Mouse (Mus musculus): ENCODE data around the gene Zfp961. TPM values are rescaled to one million over a fixed set of nuclear protein-coding genes. Genes with fewer than 3 reads are reported as not detected.

Zfp961 gene
- polyA plus RNA-seq, 1 experiment: 15.7 TPM

DNA sequence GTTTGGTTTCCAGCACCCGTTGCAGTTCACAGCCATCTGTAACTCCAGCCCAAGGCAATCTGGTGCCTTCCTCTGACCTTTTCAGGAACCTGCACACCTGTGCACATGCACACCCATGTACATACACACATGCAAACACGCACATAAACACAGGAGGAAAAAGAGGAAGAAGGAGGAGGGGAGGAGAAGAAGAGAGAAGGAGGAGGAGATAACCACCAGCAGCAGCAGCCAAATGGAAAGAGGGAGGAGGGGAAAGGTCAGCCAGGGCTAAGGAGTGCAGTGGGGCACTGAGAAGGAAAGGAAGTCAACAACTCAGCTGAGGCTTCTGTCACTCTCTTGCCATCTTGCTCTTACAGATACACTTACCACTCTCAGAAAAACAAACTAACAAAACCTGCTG is 30.2 kb downstream of the Zfp961 start:
- Histone ChIP-seq H3K4me3 (ENCODE audit: insufficient read depth, low read length) (no peak overlapping the region), H3K4me1 (ENCODE audit: control insufficient read depth, insufficient read depth, low read length) (no peaks in the 10 kb centered on the region), H3K27ac (ENCODE audit: insufficient read depth, low read length) (no peak overlapping the region)
- TF ChIP-seq POLR2A (IDR thresholded peaks at IDR 0.05; ENCODE audit: extremely low read depth, insufficient read depth, low read length) (no peak), CTCF (IDR thresholded peaks at IDR 0.05; ENCODE audit: extremely low read depth, insufficient read depth, low read length) (no peak)

DNA sequence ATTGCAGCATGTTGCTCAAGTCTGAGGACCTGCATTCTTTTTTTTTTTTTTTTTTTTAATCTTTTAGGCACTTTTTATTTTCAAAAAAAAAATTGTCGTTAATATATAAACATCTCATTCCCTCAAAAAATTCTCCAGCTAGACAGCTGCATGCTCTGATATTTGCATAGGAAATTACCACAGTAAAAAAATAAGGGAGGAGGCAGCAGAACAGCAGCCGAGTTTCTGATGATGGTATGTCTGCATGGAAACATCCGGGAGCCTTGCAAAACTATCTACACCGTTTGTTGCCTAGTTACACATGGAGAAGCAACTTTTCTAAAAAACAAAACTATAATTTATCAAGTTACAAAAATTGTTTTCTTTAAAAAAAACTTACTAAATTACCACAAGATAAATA is 30.6 kb downstream of the Zfp961 start:
- no peaks in the 10 kb centered on the region for H3K4me1 ChIP-seq (ENCODE audit: control insufficient read depth, insufficient read depth, low read length)
- no peak overlapping the region for H3K4me3 ChIP-seq (ENCODE audit: insufficient read depth, low read length)
- no peak overlapping the region for H3K27ac ChIP-seq (ENCODE audit: insufficient read depth, low read length)
- TF ChIP-seq POLR2A (IDR thresholded peaks at IDR 0.05; ENCODE audit: extremely low read depth, insufficient read depth, low read length): no peak
- no peak for TF ChIP-seq CTCF (IDR thresholded peaks at IDR 0.05; ENCODE audit: extremely low read depth, insufficient read depth, low read length)

DNA sequence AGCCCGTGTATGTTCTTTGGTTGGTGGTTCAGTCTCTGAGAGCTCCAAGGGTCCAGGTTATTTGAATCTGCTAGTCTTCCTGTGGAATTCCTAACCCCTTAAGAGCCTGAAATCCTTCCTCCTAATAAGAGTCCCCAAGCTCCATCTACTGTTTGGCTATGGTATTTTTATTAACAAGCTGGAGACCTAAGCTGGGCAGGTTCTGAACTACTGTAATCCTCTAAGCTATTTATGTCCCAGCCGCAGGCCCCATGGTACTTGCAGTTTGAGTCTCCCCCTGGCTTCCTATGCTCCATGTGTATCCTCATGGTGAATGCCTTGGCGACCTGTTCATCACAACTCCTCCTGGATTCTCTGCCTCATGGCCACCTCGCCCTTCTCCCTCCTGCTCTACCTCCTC is 33.8 kb downstream of the Zfp961 start:
- Histone ChIP-seq H3K4me3 (ENCODE audit: insufficient read depth, low read length) (no peak overlapping the region), H3K27ac (ENCODE audit: insufficient read depth, low read length) (no peak overlapping the region), H3K4me1 (ENCODE audit: control insufficient read depth, insufficient read depth, low read length) (no peaks in the 10 kb centered on the region)
- TF ChIP-seq CTCF (IDR thresholded peaks at IDR 0.05; ENCODE audit: extremely low read depth, insufficient read depth, low read length): no peak
- no peak for TF ChIP-seq POLR2A (IDR thresholded peaks at IDR 0.05; ENCODE audit: extremely low read depth, insufficient read depth, low read length)

DNA sequence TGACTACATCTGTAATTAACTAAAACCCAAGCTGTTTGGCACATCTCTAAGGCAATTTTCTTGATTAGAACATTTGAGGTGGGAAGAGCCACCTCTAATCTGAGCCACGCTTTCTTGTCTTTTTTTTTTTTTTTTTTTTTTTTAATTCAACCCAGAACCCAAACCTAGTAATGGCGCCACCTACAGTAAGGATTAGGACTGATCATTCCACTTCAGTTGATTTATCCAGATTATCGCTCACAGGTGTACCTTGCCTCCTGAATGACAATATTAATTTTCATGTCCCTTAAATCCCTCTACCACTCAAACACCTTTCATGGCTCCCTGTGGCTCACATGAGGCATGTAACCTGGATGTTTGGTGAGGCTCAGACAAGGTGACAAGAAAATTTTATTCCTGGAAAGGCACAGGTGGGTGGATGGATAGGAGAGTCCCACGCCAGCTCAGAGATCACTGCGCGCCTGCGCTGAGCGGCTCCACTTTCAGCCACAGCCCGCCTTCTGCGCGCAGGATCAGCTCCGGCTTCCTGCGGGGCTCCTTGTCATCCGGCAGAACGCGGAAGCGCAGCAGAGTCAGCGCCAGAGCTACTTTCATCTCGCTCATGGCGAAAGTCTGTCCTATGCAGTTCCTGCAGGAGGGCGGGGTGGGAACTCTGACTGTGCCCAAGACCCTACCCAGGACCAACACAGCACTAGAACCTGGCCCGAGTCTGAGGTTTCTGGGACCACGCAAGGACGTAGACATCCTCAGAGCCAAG is 37.5 kb downstream of the Zfp961 start:
- H3K27ac ChIP-seq (ENCODE audit: insufficient read depth, low read length): no peak overlapping the region
- TF ChIP-seq POLR2A (IDR thresholded peaks at IDR 0.05; ENCODE audit: extremely low read depth, insufficient read depth, low read length): peak; percentile 82
- TF ChIP-seq CTCF (IDR thresholded peaks at IDR 0.05; ENCODE audit: extremely low read depth, insufficient read depth, low read length): no peak
- peak overlapping the region; percentile 48 for H3K4me3 ChIP-seq (ENCODE audit: insufficient read depth, low read length)
- no peaks in the 10 kb centered on the region for H3K4me1 ChIP-seq (ENCODE audit: control insufficient read depth, insufficient read depth, low read length)

DNA sequence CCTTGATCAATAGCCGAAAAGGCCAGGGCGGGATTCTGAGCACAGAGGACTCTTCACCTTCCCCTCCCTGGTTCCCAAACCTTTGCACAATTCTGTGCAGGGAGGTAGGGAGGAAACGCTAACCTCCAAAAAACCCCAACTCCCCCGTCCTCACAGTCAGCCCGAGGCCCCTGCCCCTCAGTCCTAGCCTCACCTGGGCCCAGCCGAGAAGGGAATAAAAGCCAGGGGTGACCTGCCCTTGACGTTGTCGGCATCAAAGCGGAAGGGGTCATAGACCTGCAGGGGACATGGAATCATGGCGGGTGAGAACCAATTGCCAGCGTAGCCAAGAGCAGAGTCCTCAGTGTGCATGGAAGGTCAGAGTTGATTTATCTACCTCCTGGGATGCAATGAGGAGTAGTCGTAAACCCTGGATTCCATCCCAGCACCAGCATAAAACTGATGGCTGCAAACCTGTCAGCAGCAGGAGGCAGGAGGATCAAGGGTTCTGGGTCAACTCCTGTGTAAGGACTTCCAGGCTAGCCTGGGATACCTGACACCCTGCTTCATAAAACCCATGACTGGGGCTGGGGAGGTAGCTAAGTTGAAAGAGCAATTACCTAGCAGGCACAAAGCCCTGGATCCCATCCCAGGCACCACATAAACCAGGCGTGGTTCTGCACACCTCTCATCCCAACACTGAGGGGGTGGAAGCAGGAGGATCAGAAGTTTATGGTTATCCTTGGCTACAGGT is 38.2 kb downstream of the Zfp961 start:
- TF ChIP-seq POLR2A (IDR thresholded peaks at IDR 0.05; ENCODE audit: extremely low read depth, insufficient read depth, low read length): no peak
- no peak for TF ChIP-seq CTCF (IDR thresholded peaks at IDR 0.05; ENCODE audit: extremely low read depth, insufficient read depth, low read length)
- no peaks in the 10 kb centered on the region for H3K4me1 ChIP-seq (ENCODE audit: control insufficient read depth, insufficient read depth, low read length)
- peak overlapping the region; percentile 48 for H3K4me3 ChIP-seq (ENCODE audit: insufficient read depth, low read length)
- no peak overlapping the region for H3K27ac ChIP-seq (ENCODE audit: insufficient read depth, low read length)

DNA sequence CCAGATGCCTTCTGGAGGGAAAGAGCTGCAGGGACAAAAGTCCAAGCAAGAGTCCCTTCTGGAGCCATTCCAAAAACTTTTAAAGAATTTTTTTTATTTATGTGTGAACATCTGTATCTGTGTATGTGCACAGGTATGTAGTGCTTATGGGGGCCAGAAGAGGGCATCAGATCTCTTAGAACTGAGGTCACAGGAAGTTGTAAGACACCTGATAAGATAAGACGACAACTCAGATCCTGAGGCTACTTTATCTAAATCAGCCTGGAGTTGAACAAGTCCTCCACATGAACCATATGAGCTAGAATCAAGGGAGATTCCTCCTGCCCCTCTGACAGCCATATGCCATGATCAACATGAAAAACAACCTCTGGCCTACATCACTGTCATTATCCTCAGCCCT is 48.6 kb downstream of the Zfp961 start:
- Histone ChIP-seq H3K27ac (ENCODE audit: insufficient read depth, low read length) (no peak overlapping the region), H3K4me1 (ENCODE audit: control insufficient read depth, insufficient read depth, low read length) (no peaks in the 10 kb centered on the region), H3K4me3 (ENCODE audit: insufficient read depth, low read length) (no peak overlapping the region)
- TF ChIP-seq POLR2A (IDR thresholded peaks at IDR 0.05; ENCODE audit: extremely low read depth, insufficient read depth, low read length) (no peak), CTCF (IDR thresholded peaks at IDR 0.05; ENCODE audit: extremely low read depth, insufficient read depth, low read length) (no peak)

DNA sequence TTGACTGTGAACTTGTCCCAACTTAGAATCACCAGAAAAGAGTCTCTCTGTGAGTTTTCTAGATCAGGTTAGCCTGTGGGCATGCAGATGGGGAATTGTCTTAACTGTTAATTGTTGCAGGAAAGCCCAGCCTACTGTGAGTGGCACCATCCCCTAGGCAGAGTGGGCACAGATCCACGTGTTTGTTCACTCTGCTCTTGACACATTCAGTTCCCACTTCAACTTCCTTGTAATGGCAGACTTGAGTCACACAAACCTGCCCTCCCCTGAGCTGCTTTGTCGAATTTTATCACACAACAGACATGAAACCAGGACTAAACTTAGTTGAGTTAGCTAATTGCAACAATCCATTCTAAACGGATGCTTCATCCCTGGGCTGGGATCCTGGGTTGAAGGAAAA is 49.4 kb downstream of the Zfp961 start:
- TF ChIP-seq CTCF (IDR thresholded peaks at IDR 0.05; ENCODE audit: extremely low read depth, insufficient read depth, low read length): no peak
- no peak for TF ChIP-seq POLR2A (IDR thresholded peaks at IDR 0.05; ENCODE audit: extremely low read depth, insufficient read depth, low read length)

DNA sequence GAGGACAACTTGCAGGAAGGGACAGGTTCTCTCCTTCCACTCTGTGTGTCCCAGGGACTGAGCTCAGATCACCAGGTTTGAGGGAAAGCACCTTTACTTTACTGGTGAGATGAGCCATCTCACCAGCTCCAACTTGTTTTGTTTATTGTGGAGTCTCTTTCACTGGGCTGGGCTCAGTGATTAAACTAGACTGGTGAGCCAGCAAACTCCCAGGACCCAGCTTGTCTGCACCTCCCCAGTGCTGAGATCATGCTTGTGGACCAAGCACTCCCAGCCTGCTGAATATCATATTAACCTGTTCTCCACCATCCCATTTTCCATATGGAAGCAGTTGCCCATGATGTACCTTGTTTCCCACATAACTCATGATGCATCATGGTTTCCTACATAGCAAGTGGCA is 52.1 kb downstream of the Zfp961 start:
- H3K4me3 ChIP-seq (ENCODE audit: insufficient read depth, low read length): no peak overlapping the region
- TF ChIP-seq POLR2A (IDR thresholded peaks at IDR 0.05; ENCODE audit: extremely low read depth, insufficient read depth, low read length): no peak
- TF ChIP-seq CTCF (IDR thresholded peaks at IDR 0.05; ENCODE audit: extremely low read depth, insufficient read depth, low read length): no peak
- no peaks in the 10 kb centered on the region for H3K4me1 ChIP-seq (ENCODE audit: control insufficient read depth, insufficient read depth, low read length)
- no peak overlapping the region for H3K27ac ChIP-seq (ENCODE audit: insufficient read depth, low read length)

More for the DNA sequence above, 49.4 kb downstream of the Zfp961 start:
- Histone ChIP-seq H3K27ac (ENCODE audit: insufficient read depth, low read length) (no peak overlapping the region), H3K4me3 (ENCODE audit: insufficient read depth, low read length) (no peak overlapping the region), H3K4me1 (ENCODE audit: control insufficient read depth, insufficient read depth, low read length) (no peaks in the 10 kb centered on the region)

DNA sequence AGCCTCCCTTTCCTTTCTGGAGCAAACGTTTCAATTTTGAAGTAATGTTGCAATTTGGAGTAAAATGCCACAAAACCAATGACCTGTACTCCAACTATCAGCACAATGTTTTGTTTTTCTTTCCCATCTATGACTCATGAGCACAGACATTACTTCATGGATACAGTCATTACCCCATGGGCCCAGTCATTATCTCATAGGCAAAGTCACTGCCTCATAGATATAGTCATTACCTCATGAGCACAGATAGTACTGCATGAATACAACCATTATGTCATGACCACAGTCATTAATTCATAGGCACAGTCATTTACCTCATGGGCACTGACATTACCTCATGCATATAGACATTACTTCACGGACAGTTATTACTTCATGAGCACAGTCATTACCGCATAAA is 55.1 kb downstream of the Zfp961 start:
- H3K4me1 ChIP-seq (ENCODE audit: control insufficient read depth, insufficient read depth, low read length): no peaks in the 10 kb centered on the region
- H3K4me3 ChIP-seq (ENCODE audit: insufficient read depth, low read length): no peak overlapping the region
- no peak overlapping the region for H3K27ac ChIP-seq (ENCODE audit: insufficient read depth, low read length)
- TF ChIP-seq CTCF (IDR thresholded peaks at IDR 0.05; ENCODE audit: extremely low read depth, insufficient read depth, low read length) (no peak), POLR2A (IDR thresholded peaks at IDR 0.05; ENCODE audit: extremely low read depth, insufficient read depth, low read length) (no peak)

DNA sequence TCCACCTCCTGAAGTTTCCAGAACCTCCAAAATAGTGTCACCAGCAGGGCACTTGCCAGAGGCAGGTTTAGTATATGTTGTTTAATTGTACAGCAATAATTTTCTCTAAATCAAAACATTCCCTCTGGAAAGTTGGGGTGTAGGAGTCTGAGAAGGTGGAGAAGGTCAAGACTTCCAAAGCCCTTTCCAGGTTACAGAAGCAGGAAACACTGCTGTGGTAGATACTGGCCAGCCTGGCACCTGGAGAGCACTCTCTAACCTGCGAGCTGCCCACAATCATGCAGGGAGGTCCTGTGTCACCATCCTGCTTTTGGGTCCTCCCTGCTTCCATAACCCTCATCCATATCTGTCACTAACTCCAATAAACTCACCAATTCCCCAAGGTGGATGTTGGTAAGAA is 55.9 kb downstream of the Zfp961 start:
- Histone ChIP-seq H3K4me1 (ENCODE audit: control insufficient read depth, insufficient read depth, low read length) (no peaks in the 10 kb centered on the region), H3K27ac (ENCODE audit: insufficient read depth, low read length) (no peak overlapping the region), H3K4me3 (ENCODE audit: insufficient read depth, low read length) (no peak overlapping the region)
- no peak for TF ChIP-seq POLR2A (IDR thresholded peaks at IDR 0.05; ENCODE audit: extremely low read depth, insufficient read depth, low read length)
- no peak for TF ChIP-seq CTCF (IDR thresholded peaks at IDR 0.05; ENCODE audit: extremely low read depth, insufficient read depth, low read length)
